Mouse (Mus musculus) kidney, adult 2 months (tissue): ENCODE measurements around the gene Maea.

Experiments used
- CTCF ChIP-seq: fragments of 200-500 bp; conservative IDR thresholded peaks from 2 replicates; pipeline ENCODE4 v1.5.1; 2011; ENCODE audit warnings: low read depth, mild to moderate bottlenecking, control low read depth, low read length, moderate library complexity, mixed read lengths; ENCODE audit not compliant: insufficient read depth, insufficient read length
- POLR2A ChIP-seq: fragments of 200-500 bp; IDR thresholded peaks from one replicate; pipeline ENCODE4 v1.6.1; 2011; ENCODE audit warnings: low read depth, low read length, control low read depth

GRCm38 (mm10) chr5:33312192-33312591 is 23.1 kb upstream of the Maea start:
- TF ChIP-seq CTCF, result no peak
- no peak for TF ChIP-seq POLR2A
